Mouse (Mus musculus) neural tube, embryonic 13.5 days (tissue): ENCODE measurements around the gene Clcn1. TPM values are rescaled to one million over a fixed set of nuclear protein-coding genes. Genes with fewer than 3 reads are reported as not detected.

Source experiments
- ATAC-seq: fragments of 200-750 bp; cut with Nextera tagmentation; 2 replicates; pipeline ENCODE4 v1.8.0; 2017; ENCODE audit warnings: low read depth, mild to moderate bottlenecking, moderate TSS enrichment, moderate library complexity
- H3K27ac ChIP-seq: fragments of 300-500 bp; sonication (generic); replicated peaks from 2 replicates; pipeline ENCODE4 v1.5.1; 2015; ENCODE audit warnings: moderate library complexity, mild to moderate bottlenecking, inconsistent platforms
- H3K27me3 ChIP-seq: fragments of 300-500 bp; sonication (generic); 2 replicates; pipeline ENCODE4 v1.6.1; 2015; ENCODE audit warnings: mild to moderate bottlenecking, inconsistent platforms
- H3K36me3 ChIP-seq: fragments of 300-500 bp; sonication (generic); 2 replicates; pipeline ENCODE4 v1.6.1; 2015; ENCODE audit warnings: mild to moderate bottlenecking, inconsistent platforms
- H3K4me1 ChIP-seq: fragments of 300-500 bp; sonication (generic); replicated peaks from 2 replicates; pipeline ENCODE4 v1.6.1; 2015; ENCODE audit warnings: inconsistent platforms
- H3K4me2 ChIP-seq: fragments of 300-500 bp; sonication (generic); 2 replicates; pipeline ENCODE4 v1.6.1; 2015; ENCODE audit warnings: inconsistent platforms, mild to moderate bottlenecking, moderate library complexity
- H3K4me3 ChIP-seq: fragments of 300-500 bp; sonication (generic); 2 replicates; pipeline ENCODE4 v1.5.1; 2015; ENCODE audit warnings: mild to moderate bottlenecking, inconsistent platforms
- H3K9ac ChIP-seq: fragments of 300-500 bp; sonication (generic); 2 replicates; pipeline ENCODE4 v1.6.1; 2015; ENCODE audit warnings: moderate library complexity, mild to moderate bottlenecking, inconsistent platforms
- H3K9me3 ChIP-seq: fragments of 300-500 bp; sonication (generic); 2 replicates; pipeline ENCODE4 v1.6.1; 2016; ENCODE audit warnings: inconsistent platforms
- WGBS: fragments of 180-500 bp; shearing (Covaris S2); methylation state at CpG from one replicate; pipeline ENCODE4 v1.1.7; 2015; 5-methylcytosine and 5-hydroxymethylcytosine counted together
- polyA plus RNA-seq: library from polyadenylated mRNA; unstranded; fragments of >200 nt; fragmentation: Nextera tagmentation; extraction: Ambion mirVana; gene quantifications from 2 replicates; pipeline ENCODE4 v1.2.1, GENCODE M21; 2015

Clcn1 gene
- polyA plus RNA-seq, 1 experiment from 2014 or later: 2.0 TPM

- H3K9ac ChIP-seq: no peak overlapping the region
- no peaks in the 10 kb centered on the region for H3K36me3 ChIP-seq
- no peaks in the 10 kb centered on the region for H3K27me3 ChIP-seq
- H3K9me3 ChIP-seq: no peaks in the 10 kb centered on the region
- no peak overlapping the region for H3K27ac ChIP-seq
- WGBS: 86% methylated on average over 9 of the region's 9 CpGs
- ATAC-seq: no peak
- H3K4me1 ChIP-seq: peaks cover 1% of the 10 kb centered on the region
- no peak overlapping the region for H3K4me3 ChIP-seq
- no peak overlapping the region for H3K4me2 ChIP-seq
Measured at GRCm38 (mm10) chr6:42343361-42344120, 57.1 kb downstream of the Clcn1 start.

GRCm38 (mm10) chr6:42344255-42344654 is 57.8 kb downstream of the Clcn1 start:
- H3K4me3 ChIP-seq: no peak overlapping the region
- no peak overlapping the region for H3K27ac ChIP-seq
- no peak overlapping the region for H3K4me2 ChIP-seq
- no peaks in the 10 kb centered on the region for H3K27me3 ChIP-seq
- H3K9me3 ChIP-seq: no peaks in the 10 kb centered on the region
- H3K36me3 ChIP-seq: no peaks in the 10 kb centered on the region
- 81% methylated on average over 1 of the region's 1 CpGs for WGBS
- no peak for ATAC-seq
- peaks cover 9% of the 10 kb centered on the region for H3K4me1 ChIP-seq
- no peak overlapping the region for H3K9ac ChIP-seq

GRCm38 (mm10) chr6:42348281-42349005 is 62.0 kb downstream of the Clcn1 start:
- no peak overlapping the region for H3K27ac ChIP-seq
- peak overlapping the region; percentile 85 for H3K4me3 ChIP-seq

GRCm38 (mm10) chr6:42349006-42349425 is 62.5 kb downstream of the Clcn1 start:
- WGBS: under 1% methylated on average over 11 of the region's 11 CpGs
- Histone ChIP-seq H3K9ac (peak overlapping the region; percentile 92), H3K4me1 (peaks cover 46% of the 10 kb centered on the region), H3K27me3 (no peaks in the 10 kb centered on the region), H3K4me3 (peak overlapping the region; percentile 85), H3K27ac (peak overlapping the region; percentile 90), H3K4me2 (peak overlapping the region; percentile 88), H3K9me3 (no peaks in the 10 kb centered on the region), H3K36me3 (peaks cover 9% of the 10 kb centered on the region; the same call in 1 of the 2 replicates)
- ATAC-seq: peak; percentile 38

More at GRCm38 (mm10) chr6:42348281-42349005, 62.0 kb downstream of the Clcn1 start:
- no peak for ATAC-seq
- Histone ChIP-seq H3K27me3 (no peaks in the 10 kb centered on the region), H3K9me3 (no peaks in the 10 kb centered on the region), H3K4me1 (peaks cover 41% of the 10 kb centered on the region), H3K9ac (peak overlapping the region; percentile 92), H3K36me3 (peaks cover 9% of the 10 kb centered on the region; the same call in 1 of the 2 replicates), H3K4me2 (peak overlapping the region; percentile 88)
- 37% methylated on average over 12 of the region's 12 CpGs for WGBS

GRCm38 (mm10) chr6:42349426-42350020 is 63.0 kb downstream of the Clcn1 start, which contains the start of gene Zyx:
TSS of gene Zyx (plus strand) at chr6:42349630.
- Histone ChIP-seq H3K4me3 (peak within 1 kb of the TSS; percentile 85), H3K9me3 (no peaks in the 10 kb centered on the region), H3K27ac (peak within 1 kb of the TSS; percentile 90), H3K36me3 (peaks cover 9% of the 10 kb centered on the region; the same call in 1 of the 2 replicates), H3K4me1 (peaks cover 52% of the 10 kb centered on the region), H3K27me3 (no peaks in the 10 kb centered on the region), H3K4me2 (peak within 1 kb of the TSS; percentile 88), H3K9ac (peak within 1 kb of the TSS; percentile 92)
- WGBS: under 1% methylated on average over 28 of the region's 36 CpGs
- peak; percentile 94 for ATAC-seq

GRCm38 (mm10) chr6:42350021-42350967 is 63.8 kb downstream of the Clcn1 start:
- Histone ChIP-seq H3K4me1 (peaks cover 56% of the 10 kb centered on the region), H3K9ac (peak overlapping the region; percentile 92), H3K4me2 (peak overlapping the region; percentile 88), H3K36me3 (peaks cover 17% of the 10 kb centered on the region; the same call in 1 of the 2 replicates), H3K9me3 (no peaks in the 10 kb centered on the region), H3K4me3 (peak overlapping the region; percentile 85), H3K27ac (peak overlapping the region; percentile 90), H3K27me3 (no peaks in the 10 kb centered on the region)
- peak; percentile 70 for ATAC-seq
- under 1% methylated on average over 72 of the region's 72 CpGs for WGBS

GRCm38 (mm10) chr6:42350968-42351775 is 64.7 kb downstream of the Clcn1 start:
- no peak; the same call in 1 of the 2 replicates for ATAC-seq
- Histone ChIP-seq H3K4me3 (peak overlapping the region; percentile 85), H3K4me1 (peaks cover 56% of the 10 kb centered on the region), H3K27me3 (no peaks in the 10 kb centered on the region), H3K4me2 (peak overlapping the region; percentile 88), H3K9me3 (no peaks in the 10 kb centered on the region), H3K9ac (peak overlapping the region; percentile 92), H3K36me3 (peaks cover 26% of the 10 kb centered on the region), H3K27ac (no peak overlapping the region)
- 42% methylated on average over 13 of the region's 13 CpGs for WGBS

GRCm38 (mm10) chr6:42351776-42352485 is 65.4 kb downstream of the Clcn1 start:
- WGBS: 92% methylated on average over 7 of the region's 7 CpGs
- Histone ChIP-seq H3K9me3 (no peaks in the 10 kb centered on the region), H3K27ac (no peak overlapping the region), H3K36me3 (peaks cover 33% of the 10 kb centered on the region), H3K9ac (0 out of 2 replicates have a peak overlapping the region, but pooled peaks have one; percentile 92), H3K4me3 (peak overlapping the region; percentile 85), H3K4me2 (peak overlapping the region; percentile 88), H3K4me1 (peaks cover 56% of the 10 kb centered on the region), H3K27me3 (no peaks in the 10 kb centered on the region)
- ATAC-seq: no peak

GRCm38 (mm10) chr6:42352486-42352846 is 66.0 kb downstream of the Clcn1 start:
- no peak overlapping the region for H3K4me3 ChIP-seq
- H3K4me1 ChIP-seq: peaks cover 56% of the 10 kb centered on the region
- no peaks in the 10 kb centered on the region for H3K27me3 ChIP-seq
- WGBS: 94% methylated on average over 1 of the region's 1 CpGs
- H3K4me2 ChIP-seq: peak overlapping the region; percentile 88; the same call in 1 of the 2 replicates
- no peaks in the 10 kb centered on the region for H3K9me3 ChIP-seq
- peaks cover 39% of the 10 kb centered on the region for H3K36me3 ChIP-seq
- no peak for ATAC-seq
- no peak overlapping the region for H3K27ac ChIP-seq
- H3K9ac ChIP-seq: no peak overlapping the region

- Histone ChIP-seq H3K4me3 (no peak overlapping the region), H3K9me3 (no peaks in the 10 kb centered on the region), H3K4me2 (0 out of 2 replicates have a peak overlapping the region, but pooled peaks have one; percentile 4), H3K27me3 (no peaks in the 10 kb centered on the region), H3K9ac (no peak overlapping the region), H3K4me1 (peaks cover 56% of the 10 kb centered on the region), H3K36me3 (peaks cover 46% of the 10 kb centered on the region), H3K27ac (no peak overlapping the region)
- 83% methylated on average over 8 of the region's 8 CpGs for WGBS
- no peak for ATAC-seq
Measured at GRCm38 (mm10) chr6:42353180-42353579, 66.7 kb downstream of the Clcn1 start.
